Comparison of ENCODE assay signal across 8 mouse cellular contexts in the genomic region with DNA sequence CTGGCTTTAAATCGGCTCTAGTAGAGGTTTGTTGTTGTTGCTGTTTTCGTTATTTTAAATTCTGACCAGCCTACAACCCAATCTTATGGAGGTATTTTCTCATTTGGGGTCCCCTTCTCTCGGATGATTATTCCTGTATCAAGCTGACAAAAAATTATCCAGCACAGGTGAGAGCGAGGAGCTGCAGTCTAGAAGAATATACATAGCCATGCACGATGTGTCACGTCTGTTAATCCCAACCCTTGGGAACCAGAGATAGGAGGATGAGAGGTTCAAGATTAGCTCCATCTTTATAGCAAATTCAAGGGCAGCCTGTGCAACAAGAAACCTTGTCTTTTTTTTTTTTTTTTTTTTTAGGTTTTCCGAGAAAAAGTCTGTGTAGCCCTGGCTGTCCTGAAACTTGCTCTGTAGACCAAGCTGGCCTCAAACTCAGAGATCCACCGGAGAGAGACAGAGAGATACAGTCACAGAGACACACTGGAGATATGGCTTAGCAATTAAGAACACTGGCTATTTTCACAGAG. TPM values are rescaled to one million over a fixed set of nuclear protein-coding genes. Genes with fewer than 3 reads are reported as not detected.
DNase-seq lines count a peak whose midpoint lies in the region; ATAC-seq and TF ChIP-seq lines count a peak whose summit lies in the region.

No protein-coding gene starts in this region.

- 5% methylated on average over 8 of the region's 8 CpGs for WGBS in cerebellum, adult 2 months
- 7% methylated on average over 8 of the region's 8 CpGs for WGBS in limb, embryonic 15.5 days
- WGBS in stomach, postnatal 0 days = 8% methylated on average over 8 of the region's 8 CpGs

- no peaks in the 10 kb centered on the region for H3K4me1 ChIP-seq in cerebellum, adult 2 months (ENCODE audit: control insufficient read depth, insufficient read depth, low read length)
- H3K4me1 ChIP-seq in megakaryocyte, embryonic 14.5 days = peaks cover 37% of the 10 kb centered on the region
- H3K4me1 ChIP-seq in limb, embryonic 15.5 days = peaks cover 13% of the 10 kb centered on the region
- peaks cover 4% of the 10 kb centered on the region; the same call in 1 of the 2 replicates for H3K4me1 ChIP-seq in stomach, postnatal 0 days (replicated peaks; ENCODE audit: control insufficient read depth, insufficient read depth)

- no peak for DNase-seq in cerebellum, adult 2 months
- no peak for DNase-seq in cerebellum, postnatal 36 days
- DNase-seq in stomach, postnatal 0 days (ENCODE audit: low spot score) = no peak
- no peak for DNase-seq in embryo, embryonic 11 days
- no peak for DNase-seq in layer of hippocampus, adult 9-10 months (ENCODE audit: low spot score)

- peaks cover 8% of the 10 kb centered on the region; the same call in 1 of the 2 replicates for H3K9me3 ChIP-seq in megakaryocyte, embryonic 14.5 days
- no peaks in the 10 kb centered on the region for H3K9me3 ChIP-seq in limb, embryonic 15.5 days
- H3K9me3 ChIP-seq in stomach, postnatal 0 days (ENCODE audit: control insufficient read depth, low read length) = no peaks in the 10 kb centered on the region

- no peak overlapping the region for H3K9ac ChIP-seq in limb, embryonic 15.5 days
- H3K9ac ChIP-seq in stomach, postnatal 0 days (ENCODE audit: low read length) = 0 out of 2 replicates have a peak overlapping the region, but pooled peaks have one; percentile 95

- H3K27me3 ChIP-seq in cerebellum, adult 2 months (ENCODE audit: control insufficient read depth, insufficient read depth, low read length) = no peaks in the 10 kb centered on the region
- H3K27me3 ChIP-seq in megakaryocyte, embryonic 14.5 days (replicated peaks) = no peaks in the 10 kb centered on the region
- H3K27me3 ChIP-seq in limb, embryonic 15.5 days = no peaks in the 10 kb centered on the region
- no peaks in the 10 kb centered on the region for H3K27me3 ChIP-seq in stomach, postnatal 0 days (ENCODE audit: control insufficient read depth, insufficient read depth, low read length)

- no peak for TF ChIP-seq CTCF in cerebellum, adult 2 months (IDR thresholded peaks at IDR 0.05; ENCODE audit: borderline replicate concordance, insufficient read depth, low read depth, low read length)
- TF ChIP-seq CTCF in stomach, postnatal 0 days (IDR thresholded peaks at IDR 0.05; ENCODE audit: low read depth) = no peak

- no peak for ATAC-seq in megakaryocyte, adult 5-6 weeks (ENCODE audit: poor library complexity, severe bottlenecking)
- no peak for ATAC-seq in limb, embryonic 15.5 days (ENCODE audit: insufficient number of reproducible peaks, low FRiP score, low TSS enrichment, low read depth)
- peak; percentile 6; the same call in 1 of the 2 replicates for ATAC-seq in stomach, postnatal 0 days (ENCODE audit: low FRiP score, low TSS enrichment)

- TF ChIP-seq POLR2A in cerebellum, adult 2 months (IDR thresholded peaks at IDR 0.05; ENCODE audit: borderline replicate concordance, insufficient read depth, low read length) = no peak

- TF ChIP-seq EP300 in stomach, postnatal 0 days (optimal IDR thresholded peaks at IDR 0.05) = no peak

- H3K27ac ChIP-seq in cerebellum, adult 2 months (ENCODE audit: insufficient read depth, low read length) = no peak overlapping the region
- no peak overlapping the region for H3K27ac ChIP-seq in limb, embryonic 15.5 days
- H3K27ac ChIP-seq in stomach, postnatal 0 days (replicated peaks) = no peak overlapping the region

- H3K36me3 ChIP-seq in megakaryocyte, embryonic 14.5 days (replicated peaks; ENCODE audit: low read length) = peaks cover 5% of the 10 kb centered on the region
- peaks cover 4% of the 10 kb centered on the region; the same call in 1 of the 2 replicates for H3K36me3 ChIP-seq in limb, embryonic 15.5 days
- no peaks in the 10 kb centered on the region for H3K36me3 ChIP-seq in stomach, postnatal 0 days (ENCODE audit: control insufficient read depth, insufficient read depth, low read length)

- peak overlapping the region; percentile 60 for H3K4me2 ChIP-seq in limb, embryonic 15.5 days
- peak overlapping the region; percentile 75 for H3K4me2 ChIP-seq in stomach, postnatal 0 days (replicated peaks; ENCODE audit: low read depth)

- peak overlapping the region; percentile 76 for H3K4me3 ChIP-seq in cerebellum, adult 2 months (replicated peaks; ENCODE audit: insufficient read depth, low read depth, low read length)
- peak overlapping the region; percentile 95 for H3K4me3 ChIP-seq in megakaryocyte, embryonic 14.5 days (replicated peaks)
- H3K4me3 ChIP-seq in limb, embryonic 15.5 days = peak overlapping the region; percentile 81
- peak overlapping the region; percentile 87 for H3K4me3 ChIP-seq in stomach, postnatal 0 days (ENCODE audit: low read depth, low read length)

RNA-seq across cellular contexts. Expression of gene Armh3, which starts 0.5 kb away (rescaled TPM):
- 17.7 and 18.2 TPM in 2 replicates for polyA plus RNA-seq in cerebellum, adult 2 months (2012; rRNA removed)
- polyA plus RNA-seq in megakaryocyte, embryonic 14.5 days (2012; ENCODE audit: insufficient read depth, low replicate concordance) = 0.89 and 2.1 TPM in 2 replicates
- 12.8 and 15.6 TPM in 2 replicates for total RNA-seq in megakaryocyte, adult 5-6 weeks (2015)
- 6.6 and 8.5 TPM in 2 replicates for total RNA-seq in megakaryocyte, adult 5-6 weeks (2017)
- polyA plus RNA-seq in limb, embryonic 15.5 days (2015; fragmentation: Nextera tagmentation; extraction: Ambion mirVana) = 16.3 and 17.3 TPM in 2 replicates
- 7.5 and 8.2 TPM in 2 replicates for polyA plus RNA-seq in stomach, postnatal 0 days (2015; fragmentation: Nextera tagmentation; extraction: Ambion mirVana)

RNA-seq across cellular contexts. Expression of gene Hps6, which starts 4.6 kb away (rescaled TPM):
- polyA plus RNA-seq in cerebellum, adult 2 months (2012; rRNA removed) = 7.2 and 8.4 TPM in 2 replicates
- 8.7 and 9.6 TPM in 2 replicates for polyA plus RNA-seq in megakaryocyte, embryonic 14.5 days (2012; ENCODE audit: insufficient read depth, low replicate concordance)
- 1.2 and 1.7 TPM in 2 replicates for total RNA-seq in megakaryocyte, adult 5-6 weeks (2015)
- 6.6 and 6.8 TPM in 2 replicates for total RNA-seq in megakaryocyte, adult 5-6 weeks (2017)
- 8.8 and 9.2 TPM in 2 replicates for polyA plus RNA-seq in limb, embryonic 15.5 days (2015; fragmentation: Nextera tagmentation; extraction: Ambion mirVana)
- polyA plus RNA-seq in stomach, postnatal 0 days (2015; fragmentation: Nextera tagmentation; extraction: Ambion mirVana) = 4.9 and 5.1 TPM in 2 replicates

RNA-seq across cellular contexts. Expression of gene Pprc1, which starts 45.9 kb away (rescaled TPM):
- polyA plus RNA-seq in cerebellum, adult 2 months (2012; rRNA removed) = 16.9 and 18.1 TPM in 2 replicates
- 8.7 and 12.2 TPM in 2 replicates for polyA plus RNA-seq in megakaryocyte, embryonic 14.5 days (2012; ENCODE audit: insufficient read depth, low replicate concordance)
- 14.1 and 30.8 TPM in 2 replicates for total RNA-seq in megakaryocyte, adult 5-6 weeks (2015)
- total RNA-seq in megakaryocyte, adult 5-6 weeks (2017) = 8.6 and 11.5 TPM in 2 replicates
- polyA plus RNA-seq in limb, embryonic 15.5 days (2015; fragmentation: Nextera tagmentation; extraction: Ambion mirVana) = 36.8 and 37.0 TPM in 2 replicates
- 8.6 and 10.7 TPM in 2 replicates for polyA plus RNA-seq in stomach, postnatal 0 days (2015; fragmentation: Nextera tagmentation; extraction: Ambion mirVana)

RNA-seq across cellular contexts. Expression of gene Ldb1, which starts 46.3 kb away (rescaled TPM):
- 159 and 169 TPM in 2 replicates for polyA plus RNA-seq in cerebellum, adult 2 months (2012; rRNA removed)
- 349 and 424 TPM in 2 replicates for polyA plus RNA-seq in megakaryocyte, embryonic 14.5 days (2012; ENCODE audit: insufficient read depth, low replicate concordance)
- total RNA-seq in megakaryocyte, adult 5-6 weeks (2015) = 48.8 and 54.5 TPM in 2 replicates
- total RNA-seq in megakaryocyte, adult 5-6 weeks (2017) = 60.2 and 60.8 TPM in 2 replicates
- polyA plus RNA-seq in limb, embryonic 15.5 days (2015; fragmentation: Nextera tagmentation; extraction: Ambion mirVana) = 87.0 and 103 TPM in 2 replicates
- polyA plus RNA-seq in stomach, postnatal 0 days (2015; fragmentation: Nextera tagmentation; extraction: Ambion mirVana) = 50.1 and 54.9 TPM in 2 replicates
